Mouse (Mus musculus): Measurements from ENCODE around the gene Tff1.

DNA sequence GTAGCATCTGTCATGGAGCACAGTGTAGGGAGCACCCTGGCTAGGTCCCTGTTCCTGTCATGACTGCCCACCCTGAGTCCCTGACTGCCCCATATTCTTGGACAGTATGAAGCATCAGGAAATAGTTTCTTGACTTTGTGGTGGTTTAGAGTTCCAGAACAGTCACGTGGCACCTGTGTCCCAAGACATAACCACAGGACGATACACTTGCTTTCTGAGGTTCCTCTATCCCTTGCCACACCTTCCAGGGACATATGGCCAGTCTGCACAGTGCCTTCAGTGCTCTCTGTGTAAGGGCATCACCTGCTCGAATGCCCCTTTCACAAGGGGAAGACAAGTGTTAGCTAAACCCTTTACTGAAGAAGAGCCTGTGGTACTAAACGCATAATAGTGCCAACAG, 16.4 kb upstream of the Tff1 start:
- TF ChIP-seq CTCF (IDR thresholded peaks at IDR 0.05; ENCODE audit: borderline replicate concordance, insufficient read depth, low read depth, low read length): no peak
- TF ChIP-seq POLR2A (IDR thresholded peaks at IDR 0.05; ENCODE audit: borderline replicate concordance, insufficient read depth, low read length): no peak
